Mouse (Mus musculus) neural tube, embryonic 12.5 days (tissue): Measurements from ENCODE around the gene Ilk. TPM values are rescaled to one million over a fixed set of nuclear protein-coding genes. Genes with fewer than 3 reads are reported as not detected.

Source experiments
- ATAC-seq: fragments of 200-750 bp; cut with Nextera tagmentation; 2 replicates; pipeline ENCODE4 v1.8.0; 2017; ENCODE audit warnings: low read depth, mild to moderate bottlenecking, moderate TSS enrichment, moderate library complexity; ENCODE audit not compliant: low FRiP score
- H3K27ac ChIP-seq: fragments of 300-500 bp; sonication (generic); 2 replicates; pipeline ENCODE4 v1.5.1; 2016
- H3K27me3 ChIP-seq: fragments of 300-500 bp; sonication (generic); replicated peaks from 2 replicates; pipeline ENCODE4 v1.6.1; 2016; ENCODE audit warnings: mild to moderate bottlenecking
- H3K36me3 ChIP-seq: fragments of 300-500 bp; sonication (generic); 2 replicates; pipeline ENCODE4 v1.6.1; 2016; ENCODE audit warnings: mild to moderate bottlenecking
- H3K4me1 ChIP-seq: fragments of 300-500 bp; sonication (generic); 2 replicates; pipeline ENCODE4 v1.6.1; 2016
- H3K4me2 ChIP-seq: fragments of 300-500 bp; sonication (generic); replicated peaks from 2 replicates; pipeline ENCODE4 v1.6.1; 2016; ENCODE audit warnings: mild to moderate bottlenecking
- H3K4me3 ChIP-seq: fragments of 300-500 bp; sonication (generic); 2 replicates; pipeline ENCODE4 v1.5.1; 2016
- H3K9ac ChIP-seq: fragments of 300-500 bp; sonication (generic); 2 replicates; pipeline ENCODE4 v1.6.1; 2016; ENCODE audit warnings: mild to moderate bottlenecking
- H3K9me3 ChIP-seq: fragments of 300-500 bp; sonication (generic); 2 replicates; pipeline ENCODE4 v1.6.1; 2016; ENCODE audit warnings: mild to moderate bottlenecking
- WGBS: fragments of 180-500 bp; shearing (Covaris S2); methylation state at CpG from one replicate; pipeline ENCODE4 v1.1.7; 2016; 5-methylcytosine and 5-hydroxymethylcytosine counted together
- polyA plus RNA-seq: library from polyadenylated mRNA; unstranded; fragments of >200 nt; fragmentation: Nextera tagmentation; extraction: Ambion mirVana; gene quantifications from 2 replicates; pipeline ENCODE4 v1.2.1, GENCODE M21; 2016

The Ilk gene
- 220 and 230 TPM in 2 replicates for polyA plus RNA-seq

DNA sequence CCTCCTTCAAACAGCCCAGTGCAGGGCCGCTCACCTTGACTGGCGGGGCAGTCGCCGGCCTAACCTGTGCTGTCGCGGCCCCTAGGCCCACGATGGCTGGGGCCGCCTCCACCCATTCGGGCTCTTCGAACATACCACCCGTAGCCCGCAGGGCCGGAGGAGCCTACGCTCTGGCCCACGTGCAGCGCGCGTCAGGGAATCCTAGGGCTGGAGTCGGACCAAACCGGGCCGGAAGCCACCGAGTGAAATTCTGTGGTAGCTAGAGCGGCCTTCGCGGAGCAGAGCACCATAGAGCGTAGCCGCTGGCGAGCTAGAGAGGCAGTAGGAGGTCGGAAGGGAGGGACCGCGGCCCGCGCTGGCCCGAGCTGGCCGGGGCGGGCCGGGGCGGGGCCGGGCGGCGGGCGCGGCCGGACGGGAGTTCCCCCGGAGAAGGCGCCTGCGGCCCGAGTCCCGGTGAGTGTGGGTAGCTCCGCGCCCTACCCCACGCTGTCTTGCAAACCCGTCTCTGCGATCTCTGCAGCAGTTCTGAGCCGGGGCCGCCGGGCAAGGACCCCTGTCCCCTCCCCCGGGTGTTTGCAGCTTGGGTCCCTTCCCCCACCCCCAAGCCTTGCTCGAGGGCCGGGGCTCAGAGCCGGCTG lies at the start of gene Ilk:
TSS of gene Ilk (plus strand) at position 329 of the 638 bp plus-strand sequence.
- under 1% methylated on average over 60 of the region's 62 CpGs for WGBS
- H3K9ac ChIP-seq: peak within 1 kb of the TSS; percentile 70
- H3K36me3 ChIP-seq: peaks cover 52% of the 10 kb centered on the region
- no peaks in the 10 kb centered on the region for H3K9me3 ChIP-seq
- H3K4me3 ChIP-seq: peak within 1 kb of the TSS; percentile 82
- peak within 1 kb of the TSS; percentile 87 for H3K4me2 ChIP-seq
- H3K27me3 ChIP-seq: no peaks in the 10 kb centered on the region
- H3K27ac ChIP-seq: peak within 1 kb of the TSS; percentile 50
- peaks cover 16% of the 10 kb centered on the region for H3K4me1 ChIP-seq
- ATAC-seq: peak; percentile 97

DNA sequence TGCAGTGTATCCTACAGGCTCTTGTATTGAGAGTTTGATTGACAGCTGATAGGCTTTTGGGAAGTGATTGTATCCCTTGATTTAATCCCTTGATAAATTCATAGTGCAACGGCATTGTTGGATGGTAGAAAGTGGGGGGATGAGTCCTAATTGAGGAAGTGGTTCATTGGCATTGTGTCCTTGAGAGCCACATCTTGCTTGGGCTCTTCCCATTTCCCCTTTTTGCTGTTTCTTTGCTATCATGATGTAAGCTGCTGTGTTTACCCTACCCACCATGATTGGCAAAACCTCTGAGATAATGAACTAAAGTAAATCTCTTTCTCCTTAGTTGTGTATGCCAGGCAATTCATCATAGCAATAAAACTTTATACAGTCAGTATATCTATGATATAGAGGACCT lies 45.5 kb upstream of the Ilk start:
- Histone ChIP-seq H3K9me3 (no peaks in the 10 kb centered on the region), H3K27ac (no peak overlapping the region), H3K36me3 (no peaks in the 10 kb centered on the region), H3K4me3 (no peak overlapping the region), H3K9ac (no peak overlapping the region), H3K27me3 (no peaks in the 10 kb centered on the region), H3K4me1 (no peaks in the 10 kb centered on the region), H3K4me2 (no peak overlapping the region)
- ATAC-seq: no peak
- 82% methylated on average over 1 of the region's 1 CpGs for WGBS

- Histone ChIP-seq H3K27me3 (no peaks in the 10 kb centered on the region), H3K9ac (no peak overlapping the region), H3K9me3 (no peaks in the 10 kb centered on the region), H3K4me3 (no peak overlapping the region), H3K4me1 (no peaks in the 10 kb centered on the region), H3K27ac (no peak overlapping the region), H3K36me3 (no peaks in the 10 kb centered on the region), H3K4me2 (no peak overlapping the region)
- no peak for ATAC-seq
- 90% methylated on average over 16 of the region's 16 CpGs for WGBS
Measured at GRCm38 (mm10) chr7:105703184-105703583, 33.2 kb upstream of the Ilk start.

GRCm38 (mm10) chr7:105703816-105704215 lies 32.6 kb upstream of the Ilk start:
- H3K4me3 ChIP-seq: no peak overlapping the region
- 89% methylated on average over 4 of the region's 4 CpGs for WGBS
- no peak overlapping the region for H3K27ac ChIP-seq
- H3K4me1 ChIP-seq: no peaks in the 10 kb centered on the region
- no peak overlapping the region for H3K4me2 ChIP-seq
- no peak overlapping the region for H3K9ac ChIP-seq
- H3K9me3 ChIP-seq: no peaks in the 10 kb centered on the region
- H3K27me3 ChIP-seq: no peaks in the 10 kb centered on the region
- no peaks in the 10 kb centered on the region for H3K36me3 ChIP-seq
- no peak for ATAC-seq

GRCm38 (mm10) chr7:105708733-105709132 lies 27.7 kb upstream of the Ilk start:
- ATAC-seq: no peak
- Histone ChIP-seq H3K4me1 (no peaks in the 10 kb centered on the region), H3K36me3 (no peaks in the 10 kb centered on the region), H3K4me3 (no peak overlapping the region), H3K9ac (no peak overlapping the region), H3K27ac (no peak overlapping the region), H3K27me3 (no peaks in the 10 kb centered on the region), H3K4me2 (no peak overlapping the region), H3K9me3 (no peaks in the 10 kb centered on the region)
- 95% methylated on average over 5 of the region's 5 CpGs for WGBS

DNA sequence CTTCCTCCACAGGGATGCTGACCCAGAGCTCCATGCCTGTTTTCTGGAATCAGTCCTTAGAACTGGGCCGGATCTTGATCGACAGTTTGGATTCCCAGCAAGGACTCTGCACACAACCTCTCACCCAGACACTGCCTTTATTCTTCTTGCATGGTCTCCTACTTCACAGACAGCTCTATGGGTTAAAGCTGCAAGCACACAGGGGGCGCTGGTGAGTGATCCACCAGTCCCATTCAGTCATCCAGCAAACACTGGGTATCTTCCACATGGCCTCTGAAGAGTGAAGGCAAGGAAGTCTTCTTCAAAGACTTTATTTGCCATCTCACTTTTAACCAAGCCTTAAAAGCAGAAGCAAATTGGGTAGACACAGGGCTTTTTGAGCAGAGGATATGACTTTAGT lies 21.0 kb upstream of the Ilk start:
- Histone ChIP-seq H3K36me3 (no peaks in the 10 kb centered on the region), H3K27me3 (no peaks in the 10 kb centered on the region), H3K4me3 (no peak overlapping the region), H3K27ac (no peak overlapping the region), H3K4me2 (no peak overlapping the region), H3K9me3 (no peaks in the 10 kb centered on the region), H3K4me1 (no peaks in the 10 kb centered on the region), H3K9ac (no peak overlapping the region)
- no peak for ATAC-seq
- 58% methylated on average over 3 of the region's 3 CpGs for WGBS

GRCm38 (mm10) chr7:105721916-105722315 lies 14.5 kb upstream of the Ilk start:
- Histone ChIP-seq H3K36me3 (no peaks in the 10 kb centered on the region), H3K27me3 (no peaks in the 10 kb centered on the region), H3K4me2 (no peak overlapping the region), H3K4me1 (no peaks in the 10 kb centered on the region), H3K9me3 (no peaks in the 10 kb centered on the region), H3K4me3 (no peak overlapping the region), H3K27ac (no peak overlapping the region), H3K9ac (no peak overlapping the region)
- WGBS: 66% methylated on average over 2 of the region's 2 CpGs
- no peak for ATAC-seq

DNA sequence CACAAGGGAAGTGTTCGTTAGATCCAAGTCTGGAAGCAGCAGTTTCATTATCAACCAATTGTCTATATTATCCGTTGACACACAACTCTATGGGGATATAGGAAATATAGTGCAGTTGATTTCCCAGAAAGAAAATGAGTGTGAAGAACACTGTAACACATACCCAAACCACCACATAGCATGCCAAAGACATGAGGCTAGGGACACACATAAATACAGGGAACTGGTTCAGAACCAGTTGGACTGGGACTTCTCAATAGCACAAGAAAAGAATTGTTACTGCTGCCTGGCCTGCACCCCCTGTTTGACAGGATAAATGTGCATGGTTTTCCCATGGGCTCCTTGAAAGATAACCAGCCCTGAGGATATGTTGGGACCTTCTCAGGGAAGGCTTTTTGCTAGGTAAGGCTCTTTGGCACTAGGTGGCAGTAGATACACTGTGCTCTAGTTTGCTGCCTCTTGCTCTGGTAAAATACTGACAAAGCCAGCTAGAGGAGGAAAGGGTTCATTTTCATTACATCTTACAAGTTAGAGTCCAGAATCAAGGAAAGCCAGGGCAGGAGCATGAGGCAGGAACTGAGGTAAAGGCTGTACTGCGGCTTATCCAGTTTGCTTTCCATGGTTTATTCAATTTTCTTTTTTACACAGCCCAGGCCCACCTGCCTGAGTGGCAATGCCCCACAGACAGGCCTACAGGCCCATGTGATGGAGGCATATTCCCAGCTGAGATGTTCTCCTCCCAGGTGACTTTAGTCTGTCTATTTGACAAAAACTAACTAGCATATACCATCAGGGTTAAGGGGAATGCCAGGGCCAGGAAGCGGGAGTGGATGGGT lies 10.0 kb upstream of the Ilk start:
- 82% methylated on average over 4 of the region's 4 CpGs for WGBS

GRCm38 (mm10) chr7:105726980-105727325 lies 9.4 kb upstream of the Ilk start:
- no peak overlapping the region for H3K9ac ChIP-seq

More for the DNA sequence above, 10.0 kb upstream of the Ilk start:
- Histone ChIP-seq H3K9me3 (no peaks in the 10 kb centered on the region), H3K9ac (no peak overlapping the region), H3K4me3 (no peak overlapping the region), H3K36me3 (peaks cover 11% of the 10 kb centered on the region), H3K4me1 (no peaks in the 10 kb centered on the region), H3K27ac (no peak overlapping the region), H3K27me3 (no peaks in the 10 kb centered on the region), H3K4me2 (no peak overlapping the region)
- ATAC-seq: peak; percentile 77

GRCm38 (mm10) chr7:105728701-105729428 lies 7.5 kb upstream of the Ilk start:
- H3K4me1 ChIP-seq: no peaks in the 10 kb centered on the region
- WGBS: 66% methylated on average over 6 of the region's 6 CpGs
- no peaks in the 10 kb centered on the region for H3K27me3 ChIP-seq
- no peak for ATAC-seq
- no peak overlapping the region for H3K4me2 ChIP-seq
- H3K36me3 ChIP-seq: peaks cover 37% of the 10 kb centered on the region
- no peaks in the 10 kb centered on the region for H3K9me3 ChIP-seq
- no peak overlapping the region for H3K4me3 ChIP-seq
- no peak overlapping the region for H3K27ac ChIP-seq
- no peak overlapping the region for H3K9ac ChIP-seq

More at GRCm38 (mm10) chr7:105726980-105727325, 9.4 kb upstream of the Ilk start:
- no peak overlapping the region for H3K27ac ChIP-seq
- H3K27me3 ChIP-seq: no peaks in the 10 kb centered on the region
- no peaks in the 10 kb centered on the region for H3K4me1 ChIP-seq
- peaks cover 17% of the 10 kb centered on the region for H3K36me3 ChIP-seq
- no peak for ATAC-seq
- WGBS: 90% methylated on average over 4 of the region's 4 CpGs
- no peaks in the 10 kb centered on the region for H3K9me3 ChIP-seq
- no peak overlapping the region for H3K4me2 ChIP-seq
- no peak overlapping the region for H3K4me3 ChIP-seq

DNA sequence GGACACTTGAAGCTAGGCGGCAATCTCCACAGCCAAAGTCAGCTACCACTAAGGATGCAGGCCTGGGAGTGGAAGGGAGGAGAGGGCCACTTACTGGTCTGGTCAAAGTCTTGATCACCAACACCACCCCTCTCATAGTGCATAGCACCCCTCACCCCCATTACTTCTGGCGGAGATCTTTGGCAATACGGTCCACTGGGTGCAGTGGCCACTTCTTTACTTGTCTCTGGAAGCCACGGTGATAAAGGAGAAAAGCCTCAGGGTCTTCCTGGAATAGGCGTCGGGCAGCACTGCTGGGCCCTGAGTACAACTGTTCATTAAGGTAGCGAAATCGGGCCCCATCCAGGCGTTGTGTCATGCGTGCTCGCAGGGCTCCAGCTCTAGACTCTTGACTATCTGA lies 2.6 kb upstream of the Ilk start:
- WGBS: 96% methylated on average over 11 of the region's 11 CpGs
- Histone ChIP-seq H3K4me1 (peaks cover 14% of the 10 kb centered on the region), H3K4me3 (no peak overlapping the region), H3K27me3 (no peaks in the 10 kb centered on the region), H3K9ac (0 out of 2 replicates have a peak overlapping the region, but pooled peaks have one; percentile 13), H3K36me3 (peaks cover 46% of the 10 kb centered on the region), H3K4me2 (no peak overlapping the region), H3K9me3 (no peaks in the 10 kb centered on the region), H3K27ac (no peak overlapping the region)
- ATAC-seq: no peak

- H3K4me3 ChIP-seq: no peak overlapping the region
- H3K27ac ChIP-seq: no peak overlapping the region
- H3K4me1 ChIP-seq: peaks cover 16% of the 10 kb centered on the region
- WGBS: 90% methylated on average over 8 of the region's 8 CpGs
- H3K36me3 ChIP-seq: peaks cover 49% of the 10 kb centered on the region
- H3K4me2 ChIP-seq: no peak overlapping the region; the same call in 1 of the 2 replicates
- no peak for ATAC-seq
- H3K27me3 ChIP-seq: no peaks in the 10 kb centered on the region
- no peaks in the 10 kb centered on the region for H3K9me3 ChIP-seq
- H3K9ac ChIP-seq: no peak overlapping the region
Measured at GRCm38 (mm10) chr7:105734826-105735225, 1.6 kb upstream of the Ilk start.
